Mouse (Mus musculus) kidney, embryonic 14.5 days (tissue): ENCODE data around the gene Spast. TPM values are rescaled to one million over a fixed set of nuclear protein-coding genes. Genes with fewer than 3 reads are reported as not detected.
"Not testable (repeated sequence)": the region's sequence is repeated elsewhere in the genome, so short reads cannot be mapped to it uniquely, and the experiment has no call there.

ENCODE experiments used
- ATAC-seq: fragments of 200-750 bp; cut with Nextera tagmentation; 2 replicates; pipeline ENCODE4 v1.8.0; 2017; ENCODE audit warnings: moderate number of reproducible peaks, mild to moderate bottlenecking, moderate TSS enrichment, moderate library complexity; ENCODE audit not compliant: low FRiP score, low TSS enrichment
- H3K27ac ChIP-seq: fragments of 300-500 bp; sonication (generic); 2 replicates; pipeline ENCODE4 v1.5.1; 2014; ENCODE audit warnings: low read depth, mild to moderate bottlenecking, low read length, moderate library complexity, mixed read lengths
- H3K27me3 ChIP-seq: fragments of 300-500 bp; sonication (generic); 2 replicates; pipeline ENCODE4 v1.6.1; 2014; ENCODE audit warnings: mild to moderate bottlenecking, low read length; ENCODE audit not compliant: control insufficient read depth, insufficient read depth
- H3K36me3 ChIP-seq: fragments of 300-500 bp; sonication (generic); 2 replicates; pipeline ENCODE4 v1.6.1; 2014; ENCODE audit warnings: low read length, mixed read lengths; ENCODE audit not compliant: control insufficient read depth, insufficient read depth
- H3K4me1 ChIP-seq: fragments of 300-500 bp; sonication (generic); 2 replicates; pipeline ENCODE4 v1.6.1; 2014; ENCODE audit warnings: low read length, mixed read lengths; ENCODE audit not compliant: control insufficient read depth, insufficient read depth
- H3K4me2 ChIP-seq: fragments of 300-500 bp; sonication (generic); replicated peaks from 2 replicates; pipeline ENCODE4 v1.6.1; 2014; ENCODE audit warnings: low read depth, mild to moderate bottlenecking, low read length
- H3K4me3 ChIP-seq: fragments of 300-500 bp; sonication (generic); 2 replicates; pipeline ENCODE4 v1.5.1; 2014; ENCODE audit warnings: mild to moderate bottlenecking, low read length
- H3K9ac ChIP-seq: fragments of 300-500 bp; sonication (generic); 2 replicates; pipeline ENCODE4 v1.6.1; 2014; ENCODE audit warnings: low read depth, mild to moderate bottlenecking, low read length, moderate library complexity
- H3K9me3 ChIP-seq: fragments of 300-500 bp; sonication (generic); 2 replicates; pipeline ENCODE4 v1.6.1; 2016; ENCODE audit warnings: low read length; ENCODE audit not compliant: control insufficient read depth
- WGBS: fragments of 180-500 bp; shearing (Covaris S2); extraction: QIAGEN DNeasy Blood & Tissue Kit; methylation state at CpG from one replicate; pipeline ENCODE4 v1.1.7; 2014; 5-methylcytosine and 5-hydroxymethylcytosine counted together
- polyA plus RNA-seq: library from polyadenylated mRNA; unstranded; fragments of >200 nt; fragmentation: Nextera tagmentation; extraction: Ambion mirVana; gene quantifications from 2 replicates; pipeline ENCODE4 v1.2.1, GENCODE M21; 2014

The Spast gene
- polyA plus RNA-seq, 1 experiment from 2014 or later = 22.8 TPM

DNA sequence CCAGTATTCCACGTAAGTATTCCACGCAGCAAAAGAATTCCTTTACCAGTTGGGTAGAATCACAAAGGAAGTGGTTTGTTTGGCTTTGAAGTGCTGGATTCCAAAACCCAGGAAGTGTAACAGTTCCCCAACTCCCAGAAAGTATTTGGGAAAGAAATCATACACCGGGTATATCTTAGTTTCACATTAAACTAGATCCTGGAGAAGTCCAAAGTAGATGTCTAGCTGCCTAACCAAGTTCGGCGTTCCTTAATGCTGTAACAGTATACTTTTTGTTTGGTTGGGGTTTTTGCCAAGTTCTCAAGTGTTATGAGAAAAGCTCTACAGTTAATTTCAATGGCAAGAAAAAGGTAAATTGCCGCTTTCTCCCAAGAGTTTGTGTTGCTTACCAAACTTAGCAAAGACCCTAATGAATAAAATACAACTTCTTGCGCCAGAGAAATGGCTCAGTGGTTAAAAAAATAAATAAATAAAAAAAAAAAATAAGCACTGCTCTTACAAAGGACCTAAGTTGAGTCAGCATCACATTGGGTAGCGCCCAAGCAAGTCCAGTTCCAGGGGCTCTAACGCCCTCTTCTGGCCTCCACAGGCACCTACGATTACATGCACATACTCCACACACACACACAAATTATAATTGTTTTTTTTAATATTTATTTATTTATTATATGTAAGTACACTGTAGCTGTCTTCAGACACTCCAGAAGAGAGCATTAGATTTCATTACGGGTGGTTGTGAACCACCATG lies 42.5 kb upstream of the Spast start:
- Histone ChIP-seq H3K27ac (peak overlapping the region; percentile 98), H3K27me3 (no peaks in the 10 kb centered on the region), H3K9ac (peak overlapping the region; percentile 83), H3K36me3 (peaks cover 11% of the 10 kb centered on the region), H3K4me3 (peak overlapping the region; percentile 65), H3K4me2 (peak overlapping the region; percentile 70), H3K9me3 (no peaks in the 10 kb centered on the region), H3K4me1 (peaks cover 6% of the 10 kb centered on the region; the same call in 1 of the 2 replicates)
- WGBS = 36% methylated on average over 11 of the region's 11 CpGs
- ATAC-seq = no peak

- H3K4me2 ChIP-seq, H3K9ac ChIP-seq, H3K27me3 ChIP-seq, H3K4me1 ChIP-seq, H3K27ac ChIP-seq, H3K9me3 ChIP-seq, H3K4me3 ChIP-seq, ATAC-seq: not testable (repeated sequence)
- H3K36me3 ChIP-seq = peaks cover 18% of the 10 kb centered on the region
- 90% methylated on average over 5 of the region's 5 CpGs for WGBS
Observed at GRCm38 (mm10) chr17:74296991-74297390, 41.8 kb upstream of the Spast start.

GRCm38 (mm10) chr17:74300089-74300488 lies 38.7 kb upstream of the Spast start:
- no peaks in the 10 kb centered on the region for H3K27me3 ChIP-seq
- ATAC-seq = no peak

DNA sequence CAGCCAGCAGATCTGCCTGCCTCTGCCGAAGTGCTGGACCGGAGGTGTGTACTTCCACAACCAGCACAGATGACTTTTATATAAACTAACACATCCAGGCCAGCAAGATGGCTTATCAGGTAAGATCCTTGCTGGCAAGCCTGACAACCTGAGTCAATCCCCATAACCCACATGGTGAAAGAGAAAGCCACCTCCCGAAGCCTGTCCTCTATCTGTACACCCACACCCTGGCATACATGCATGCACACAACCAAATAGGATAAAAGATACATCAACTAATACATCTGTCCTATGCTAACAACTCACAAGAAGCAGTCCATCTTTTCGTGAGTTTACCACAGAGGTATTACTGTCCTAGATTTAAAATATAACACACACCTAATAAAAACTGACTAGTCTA lies 34.7 kb upstream of the Spast start:
- Histone ChIP-seq H3K9me3 (no peaks in the 10 kb centered on the region), H3K27me3 (no peaks in the 10 kb centered on the region), H3K27ac (no peak overlapping the region), H3K4me2 (no peak overlapping the region), H3K4me1 (no peaks in the 10 kb centered on the region), H3K9ac (no peak overlapping the region), H3K4me3 (no peak overlapping the region), H3K36me3 (peaks cover 47% of the 10 kb centered on the region)
- no peak for ATAC-seq
- WGBS = 91% methylated on average over 4 of the region's 4 CpGs

More at GRCm38 (mm10) chr17:74300089-74300488, 38.7 kb upstream of the Spast start:
- no peak overlapping the region for H3K27ac ChIP-seq
- no peaks in the 10 kb centered on the region for H3K9me3 ChIP-seq
- no peak overlapping the region for H3K4me3 ChIP-seq
- 94% methylated on average over 5 of the region's 5 CpGs for WGBS
- peaks cover 25% of the 10 kb centered on the region for H3K36me3 ChIP-seq
- no peaks in the 10 kb centered on the region for H3K4me1 ChIP-seq
- no peak overlapping the region for H3K9ac ChIP-seq
- H3K4me2 ChIP-seq = no peak overlapping the region

GRCm38 (mm10) chr17:74305616-74306015 lies 33.2 kb upstream of the Spast start:
- Histone ChIP-seq H3K4me1 (no peaks in the 10 kb centered on the region), H3K9ac (no peak overlapping the region), H3K4me3 (no peak overlapping the region), H3K36me3 (peaks cover 42% of the 10 kb centered on the region), H3K4me2 (no peak overlapping the region), H3K9me3 (no peaks in the 10 kb centered on the region), H3K27me3 (no peaks in the 10 kb centered on the region), H3K27ac (no peak overlapping the region)
- 89% methylated on average over 4 of the region's 4 CpGs for WGBS
- ATAC-seq = no peak

DNA sequence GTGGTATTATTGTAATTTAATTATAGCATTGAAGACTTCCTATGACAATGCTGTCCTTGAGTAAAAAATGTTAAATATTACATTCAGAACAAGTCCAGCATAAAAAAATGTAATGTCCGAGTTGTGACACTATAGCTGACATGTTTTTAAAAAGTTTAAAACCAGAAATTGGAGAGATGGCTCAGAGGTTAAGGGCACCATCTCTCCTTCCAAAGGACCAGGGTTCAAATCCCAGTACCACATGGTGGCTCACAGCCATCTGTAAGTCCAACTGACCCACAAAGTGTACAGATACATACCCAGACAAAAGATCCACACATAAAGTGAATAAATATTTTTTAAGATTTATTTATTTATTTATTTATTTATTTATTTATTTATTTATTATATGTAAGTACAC lies 32.8 kb upstream of the Spast start:
- H3K9ac ChIP-seq = no peak overlapping the region
- no peak overlapping the region for H3K27ac ChIP-seq
- no peak overlapping the region for H3K4me2 ChIP-seq
- H3K4me3 ChIP-seq = no peak overlapping the region
- ATAC-seq = no peak
- 97% methylated on average over 1 of the region's 1 CpGs for WGBS
- H3K9me3 ChIP-seq = no peaks in the 10 kb centered on the region
- H3K27me3 ChIP-seq = no peaks in the 10 kb centered on the region
- peaks cover 42% of the 10 kb centered on the region for H3K36me3 ChIP-seq
- no peaks in the 10 kb centered on the region for H3K4me1 ChIP-seq

DNA sequence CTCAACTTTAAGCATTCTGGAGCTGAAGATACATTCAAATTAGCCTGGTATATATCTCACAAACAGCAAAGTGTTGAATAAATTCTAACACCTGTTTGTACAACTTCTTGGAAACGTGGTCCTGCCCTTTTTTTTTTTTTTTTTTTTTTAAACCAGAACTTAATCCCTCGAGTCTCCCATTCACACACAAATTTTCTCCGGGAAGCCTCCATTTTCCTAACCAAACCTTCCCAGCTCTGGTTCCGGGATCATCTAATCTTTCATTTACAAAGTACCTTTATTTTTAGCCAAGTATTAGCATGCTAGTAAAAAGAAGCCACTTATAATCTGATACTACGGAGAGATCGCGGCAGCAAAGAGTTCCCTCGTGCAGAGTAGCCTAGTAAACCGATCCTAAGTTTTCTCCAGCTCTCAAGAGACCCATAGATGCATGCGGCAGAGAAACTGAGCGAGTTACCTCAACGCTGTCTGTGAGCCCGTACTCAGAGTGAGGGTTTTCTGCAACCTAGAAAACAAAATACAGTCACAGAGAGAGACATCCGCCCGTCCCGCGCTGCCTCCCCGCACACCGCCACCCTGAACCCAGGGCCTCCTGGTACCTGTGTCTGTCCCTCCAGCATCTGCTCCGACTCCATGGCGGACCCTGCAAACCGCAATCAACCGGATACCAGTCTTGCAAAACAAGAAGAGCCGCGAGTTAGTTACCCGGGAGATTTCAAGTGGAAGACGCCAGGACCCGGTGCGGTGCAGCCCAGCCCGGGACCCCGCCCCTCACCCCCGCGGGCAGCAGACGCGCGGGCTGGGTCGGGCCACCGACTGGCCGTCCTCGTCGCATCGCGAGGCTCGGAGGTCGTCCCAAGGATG lies 23.1 kb upstream of the Spast start:
- ATAC-seq = no peak; the same call in 1 of the 2 replicates
- under 1% methylated on average over 45 of the region's 45 CpGs for WGBS
- Histone ChIP-seq H3K27ac (peak overlapping the region; percentile 88), H3K9me3 (no peaks in the 10 kb centered on the region), H3K27me3 (no peaks in the 10 kb centered on the region), H3K9ac (peak overlapping the region; percentile 83), H3K4me2 (peak overlapping the region; percentile 54), H3K4me3 (peak overlapping the region; percentile 79), H3K36me3 (peaks cover 10% of the 10 kb centered on the region; the same call in 1 of the 2 replicates), H3K4me1 (peaks cover 5% of the 10 kb centered on the region)

DNA sequence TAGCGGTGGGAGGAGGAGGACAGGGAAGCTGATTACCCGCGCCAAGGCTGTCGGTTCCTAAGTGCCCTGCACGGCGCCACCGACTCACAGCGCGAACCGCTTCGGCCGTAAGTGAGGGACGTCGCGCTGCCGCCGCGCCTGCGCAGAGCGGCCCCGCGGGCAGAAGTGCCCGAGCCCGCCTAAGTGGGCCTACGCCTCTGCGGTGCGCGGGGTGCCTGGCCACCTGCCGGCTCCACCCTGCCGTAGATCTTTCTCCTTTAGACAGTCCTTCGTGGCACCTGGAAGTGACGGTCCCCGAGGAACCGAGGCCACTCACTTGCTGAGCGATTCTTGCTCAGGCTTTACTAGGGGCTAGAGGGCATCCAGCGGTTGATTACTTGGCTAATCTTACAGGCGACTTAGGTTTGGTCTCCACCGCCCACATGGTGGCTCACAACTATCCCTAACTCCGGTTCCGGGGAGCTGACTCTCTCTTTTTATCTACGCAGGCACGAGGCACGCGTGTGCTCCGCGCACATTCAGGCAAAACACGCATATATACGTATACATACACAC lies 22.4 kb upstream of the Spast start:
- Histone ChIP-seq H3K27me3 (no peaks in the 10 kb centered on the region), H3K4me1 (peaks cover 5% of the 10 kb centered on the region), H3K4me3 (peak overlapping the region; percentile 79), H3K4me2 (peak overlapping the region; percentile 54), H3K36me3 (peaks cover 10% of the 10 kb centered on the region; the same call in 1 of the 2 replicates), H3K9ac (peak overlapping the region; percentile 83), H3K9me3 (no peaks in the 10 kb centered on the region), H3K27ac (peak overlapping the region; percentile 88)
- peak; percentile 95 for ATAC-seq
- under 1% methylated on average over 48 of the region's 48 CpGs for WGBS
